Mouse (Mus musculus) stomach, postnatal 0 days (tissue): Measurements from ENCODE around the gene Klhl32.

Experiments used
- CTCF ChIP-seq: IDR thresholded peaks from 2 replicates; pipeline ENCODE4 v1.5.1; 2016; ENCODE audit warnings: antibody characterized with exemption, low read depth, mild to moderate bottlenecking, moderate library complexity
- EP300 ChIP-seq: optimal IDR thresholded peaks from 2 replicates; pipeline ENCODE3; 2016; ENCODE audit warnings: antibody characterized with exemption

DNA sequence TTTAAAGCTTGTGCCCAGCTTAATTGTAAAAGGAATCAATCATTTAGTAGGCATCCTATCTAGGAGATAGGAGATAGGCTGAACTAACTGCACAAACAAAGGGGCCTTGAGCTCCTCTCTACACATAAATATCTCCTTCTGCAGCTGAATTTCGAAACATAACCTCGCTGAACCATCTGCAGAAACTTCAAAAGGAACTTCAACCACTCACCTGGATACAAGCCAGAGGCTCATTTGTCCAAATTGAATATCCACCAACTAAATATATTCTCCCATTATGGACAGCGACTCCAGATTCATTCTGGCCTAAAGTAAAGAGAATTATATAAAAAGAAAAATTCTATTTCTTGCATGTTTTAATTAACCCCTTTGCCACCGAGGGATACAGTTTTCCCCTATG is 224.2 kb downstream of the Klhl32 start:
- no peak for TF ChIP-seq CTCF
- no peak for TF ChIP-seq EP300
